Mouse (Mus musculus): Measurements from ENCODE around the gene Chrna4. TPM values are rescaled to one million over a fixed set of nuclear protein-coding genes. Genes with fewer than 3 reads are reported as not detected.

Chrna4 gene
- polyA plus RNA-seq, 1 experiment from 2014 or later: 13.0 TPM

GRCm38 (mm10) chr2:181035186-181035585, 8.2 kb downstream of the Chrna4 start:
- Histone ChIP-seq H3K27me3 (peaks cover 30% of the 10 kb centered on the region), H3K27ac (no peak overlapping the region), H3K9me3 (replicated peaks) (no peaks in the 10 kb centered on the region), H3K9ac (no peak overlapping the region), H3K4me2 (no peak overlapping the region), H3K4me1 (peaks cover 18% of the 10 kb centered on the region), H3K4me3 (no peak overlapping the region), H3K36me3 (ENCODE audit: poor library complexity, severe bottlenecking) (peaks cover 4% of the 10 kb centered on the region; the same call in 1 of the 2 replicates)
- WGBS: 92% methylated on average over 7 of the region's 7 CpGs
- ATAC-seq: no peak

DNA sequence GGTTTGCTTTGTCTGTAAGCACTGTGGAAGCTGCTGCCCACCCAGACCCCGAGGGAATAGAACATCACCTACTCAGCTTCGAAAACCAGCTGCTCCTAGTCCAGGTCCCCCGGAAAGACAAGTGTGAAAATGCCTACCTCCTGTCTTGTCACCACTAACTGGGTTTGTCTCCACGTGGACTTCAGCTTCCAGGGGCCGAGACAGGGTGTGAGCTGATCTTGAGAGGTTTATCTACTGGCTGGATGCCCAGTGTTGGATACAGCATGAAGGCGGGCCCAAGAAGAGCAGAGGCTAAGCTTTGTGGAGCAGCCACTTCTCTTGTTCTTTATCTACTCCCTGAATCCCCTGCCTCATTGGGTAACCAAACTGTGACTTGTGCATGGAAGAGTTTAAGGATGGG, 10.0 kb downstream of the Chrna4 start:
- 75% methylated on average over 6 of the region's 6 CpGs for WGBS
- H3K27ac ChIP-seq: no peak overlapping the region
- H3K9me3 ChIP-seq (replicated peaks): no peaks in the 10 kb centered on the region
- no peak overlapping the region for H3K4me2 ChIP-seq
- no peak for ATAC-seq
- H3K27me3 ChIP-seq: peaks cover 13% of the 10 kb centered on the region
- peaks cover 5% of the 10 kb centered on the region for H3K4me1 ChIP-seq
- H3K36me3 ChIP-seq (ENCODE audit: poor library complexity, severe bottlenecking): peaks cover 8% of the 10 kb centered on the region; the same call in 1 of the 2 replicates
- H3K9ac ChIP-seq: no peak overlapping the region
- H3K4me3 ChIP-seq: no peak overlapping the region

- ATAC-seq: 0 out of 2 replicates have a peak, but pooled peaks have one; percentile 10
- Histone ChIP-seq H3K36me3 (ENCODE audit: poor library complexity, severe bottlenecking) (peaks cover 12% of the 10 kb centered on the region; the same call in 1 of the 2 replicates), H3K9ac (no peak overlapping the region), H3K4me2 (no peak overlapping the region), H3K27me3 (peaks cover 4% of the 10 kb centered on the region; the same call in 1 of the 2 replicates), H3K4me3 (no peak overlapping the region), H3K4me1 (no peaks in the 10 kb centered on the region), H3K9me3 (replicated peaks) (no peaks in the 10 kb centered on the region), H3K27ac (no peak overlapping the region)
- WGBS: 53% methylated on average over 5 of the region's 5 CpGs
Measured at GRCm38 (mm10) chr2:181032407-181032806, 10.9 kb downstream of the Chrna4 start.

DNA sequence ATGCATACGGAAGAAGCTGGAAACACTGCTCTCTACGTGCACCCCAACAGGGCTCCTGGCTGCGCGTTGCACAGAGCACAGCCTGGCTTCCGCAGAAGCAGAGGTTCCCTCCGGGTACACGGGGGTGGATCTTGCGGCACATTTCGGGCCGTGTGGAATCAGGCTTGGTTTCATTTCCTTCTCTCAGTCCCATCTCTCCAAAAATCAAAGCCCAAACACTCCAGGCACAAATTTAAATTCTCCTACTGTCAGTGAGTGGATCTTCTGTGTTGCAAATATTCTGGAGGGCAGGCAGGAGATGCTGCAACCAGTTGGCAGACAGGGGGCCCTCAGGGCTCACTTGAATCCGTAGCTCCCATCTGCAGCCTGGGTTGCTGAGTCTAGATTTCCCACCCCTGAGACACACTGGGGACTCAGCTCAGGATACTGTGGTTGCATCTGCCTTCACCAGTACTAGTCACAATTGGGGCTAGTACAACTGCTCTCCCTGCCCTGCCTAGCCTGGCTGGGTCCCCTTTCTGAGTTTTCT, 11.9 kb downstream of the Chrna4 start:
- Histone ChIP-seq H3K4me1 (no peaks in the 10 kb centered on the region), H3K27ac (no peak overlapping the region), H3K4me2 (no peak overlapping the region), H3K4me3 (no peak overlapping the region), H3K36me3 (ENCODE audit: poor library complexity, severe bottlenecking) (peaks cover 12% of the 10 kb centered on the region; the same call in 1 of the 2 replicates), H3K9me3 (replicated peaks) (no peaks in the 10 kb centered on the region), H3K27me3 (no peaks in the 10 kb centered on the region), H3K9ac (no peak overlapping the region)
- ATAC-seq: no peak
- WGBS: 84% methylated on average over 11 of the region's 11 CpGs

- H3K4me3 ChIP-seq: no peak overlapping the region
- H3K27ac ChIP-seq: no peak overlapping the region
- H3K27me3 ChIP-seq: no peaks in the 10 kb centered on the region
- ATAC-seq: no peak
- H3K4me1 ChIP-seq: no peaks in the 10 kb centered on the region
- no peak overlapping the region for H3K4me2 ChIP-seq
- no peak overlapping the region for H3K9ac ChIP-seq
- WGBS: 75% methylated on average over 5 of the region's 5 CpGs
- H3K9me3 ChIP-seq (replicated peaks): no peaks in the 10 kb centered on the region
- H3K36me3 ChIP-seq (ENCODE audit: poor library complexity, severe bottlenecking): no peaks in the 10 kb centered on the region
Measured at GRCm38 (mm10) chr2:181008339-181008738, 35.0 kb downstream of the Chrna4 start.

GRCm38 (mm10) chr2:181007054-181007453, 36.3 kb downstream of the Chrna4 start:
- 70% methylated on average over 4 of the region's 4 CpGs for WGBS
- Histone ChIP-seq H3K4me3 (no peak overlapping the region), H3K9me3 (replicated peaks) (no peaks in the 10 kb centered on the region), H3K36me3 (ENCODE audit: poor library complexity, severe bottlenecking) (no peaks in the 10 kb centered on the region), H3K4me2 (no peak overlapping the region), H3K9ac (no peak overlapping the region), H3K27me3 (no peaks in the 10 kb centered on the region), H3K27ac (no peak overlapping the region), H3K4me1 (no peaks in the 10 kb centered on the region)
- no peak for ATAC-seq

DNA sequence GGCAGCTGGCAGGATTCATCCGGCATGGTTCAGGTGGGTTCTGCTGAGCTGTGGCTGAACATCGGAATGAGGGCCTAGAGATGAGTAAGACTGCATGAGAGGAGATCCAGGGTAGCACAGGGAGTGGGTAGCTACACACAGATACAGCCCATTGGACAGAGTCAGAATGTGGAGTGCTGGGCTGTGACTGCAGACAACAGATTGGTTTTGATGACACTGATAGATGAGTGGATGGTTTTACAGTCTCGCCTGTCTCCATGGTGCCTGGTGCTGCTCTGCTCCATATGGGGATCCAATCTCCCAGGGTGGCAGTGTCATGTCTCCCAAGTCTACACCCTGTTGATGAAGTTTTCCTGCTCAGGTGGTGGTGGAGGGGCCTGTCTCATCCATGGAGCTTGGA, 46.4 kb downstream of the Chrna4 start:
- Histone ChIP-seq H3K27ac (no peak overlapping the region), H3K4me3 (no peak overlapping the region), H3K9me3 (replicated peaks) (no peaks in the 10 kb centered on the region)

DNA sequence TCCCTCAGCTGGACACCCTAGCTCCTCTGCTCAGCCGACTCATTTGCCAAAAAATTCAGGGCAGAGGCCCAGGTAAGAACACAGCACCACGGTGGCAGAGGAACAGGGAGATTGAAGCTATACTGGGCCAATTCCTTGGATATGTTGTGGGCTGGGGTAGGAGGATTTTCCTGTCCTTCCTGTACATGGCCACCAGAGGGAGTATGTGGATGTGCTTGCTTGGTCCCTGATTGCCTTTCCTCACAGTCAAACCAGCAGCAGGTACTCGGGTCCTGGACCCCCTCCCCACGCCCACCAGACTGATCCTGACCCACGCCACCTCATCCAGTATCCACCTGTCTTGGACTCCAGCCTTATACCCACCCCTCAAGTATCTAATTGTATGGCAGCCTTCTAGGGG, 46.9 kb downstream of the Chrna4 start:
- H3K27me3 ChIP-seq: no peaks in the 10 kb centered on the region
- no peaks in the 10 kb centered on the region for H3K9me3 ChIP-seq (replicated peaks)
- no peaks in the 10 kb centered on the region for H3K36me3 ChIP-seq (ENCODE audit: poor library complexity, severe bottlenecking)
- WGBS: 14% methylated on average over 5 of the region's 5 CpGs
- no peaks in the 10 kb centered on the region for H3K4me1 ChIP-seq
- no peak overlapping the region for H3K4me3 ChIP-seq
- ATAC-seq: peak; percentile 77
- no peak overlapping the region for H3K9ac ChIP-seq
- H3K4me2 ChIP-seq: no peak overlapping the region
- no peak overlapping the region for H3K27ac ChIP-seq

More for the DNA sequence above, 46.4 kb downstream of the Chrna4 start:
- Histone ChIP-seq H3K27me3 (no peaks in the 10 kb centered on the region), H3K9ac (no peak overlapping the region), H3K4me2 (no peak overlapping the region), H3K4me1 (no peaks in the 10 kb centered on the region), H3K36me3 (ENCODE audit: poor library complexity, severe bottlenecking) (no peaks in the 10 kb centered on the region)
- 79% methylated on average over 3 of the region's 3 CpGs for WGBS
- peak; percentile 24; the same call in 1 of the 2 replicates for ATAC-seq

DNA sequence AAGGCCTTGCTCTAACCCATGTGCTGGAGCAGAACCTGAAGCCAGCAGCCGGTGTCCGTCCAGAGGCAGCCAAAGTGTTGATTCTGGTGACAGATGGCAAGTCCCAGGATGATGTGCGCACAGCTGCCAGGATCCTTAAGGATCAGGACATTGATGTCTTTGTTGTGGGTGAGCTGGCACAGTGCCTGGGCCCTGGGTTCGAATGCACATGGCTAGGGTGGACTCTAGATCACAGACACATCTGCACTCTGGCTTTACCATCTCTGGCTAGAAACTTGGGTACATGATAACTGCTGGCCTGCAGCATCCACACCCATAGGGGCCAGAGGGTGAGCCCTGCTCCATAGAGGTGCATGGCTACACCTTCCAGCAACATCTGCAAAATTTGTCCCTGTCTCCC, 47.9 kb downstream of the Chrna4 start:
- H3K27ac ChIP-seq: no peak overlapping the region
- H3K4me2 ChIP-seq: no peak overlapping the region
- H3K9ac ChIP-seq: no peak overlapping the region
- no peaks in the 10 kb centered on the region for H3K9me3 ChIP-seq (replicated peaks)
- ATAC-seq: no peak
- H3K36me3 ChIP-seq (ENCODE audit: poor library complexity, severe bottlenecking): no peaks in the 10 kb centered on the region
- WGBS: 86% methylated on average over 4 of the region's 4 CpGs
- no peaks in the 10 kb centered on the region for H3K27me3 ChIP-seq
- H3K4me3 ChIP-seq: no peak overlapping the region
- no peaks in the 10 kb centered on the region for H3K4me1 ChIP-seq

DNA sequence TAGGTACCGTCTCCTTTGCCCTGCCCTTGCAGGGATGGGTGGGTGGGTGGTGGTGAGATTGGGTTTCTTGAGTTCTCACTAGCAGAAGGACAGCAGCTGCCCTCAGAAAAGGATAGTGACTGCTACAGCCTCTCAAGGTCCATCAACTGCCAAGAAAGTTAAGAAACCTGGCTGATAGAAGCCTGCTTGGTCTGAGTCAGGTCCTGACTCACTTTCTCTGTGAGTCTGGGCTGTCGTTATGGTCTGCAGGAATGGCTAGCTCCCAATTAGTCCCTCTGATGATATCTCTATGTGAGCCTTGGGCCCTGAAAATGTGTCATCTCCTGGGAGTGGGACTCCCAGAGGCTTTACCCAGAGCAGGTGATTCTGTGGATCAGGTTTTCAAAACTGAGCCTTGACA, 49.0 kb downstream of the Chrna4 start:
- 85% methylated on average over 2 of the region's 2 CpGs for WGBS
- no peak for ATAC-seq
- Histone ChIP-seq H3K36me3 (ENCODE audit: poor library complexity, severe bottlenecking) (no peaks in the 10 kb centered on the region), H3K4me2 (no peak overlapping the region), H3K4me1 (no peaks in the 10 kb centered on the region), H3K9me3 (replicated peaks) (no peaks in the 10 kb centered on the region), H3K9ac (no peak overlapping the region), H3K27ac (no peak overlapping the region), H3K4me3 (no peak overlapping the region), H3K27me3 (no peaks in the 10 kb centered on the region)

DNA sequence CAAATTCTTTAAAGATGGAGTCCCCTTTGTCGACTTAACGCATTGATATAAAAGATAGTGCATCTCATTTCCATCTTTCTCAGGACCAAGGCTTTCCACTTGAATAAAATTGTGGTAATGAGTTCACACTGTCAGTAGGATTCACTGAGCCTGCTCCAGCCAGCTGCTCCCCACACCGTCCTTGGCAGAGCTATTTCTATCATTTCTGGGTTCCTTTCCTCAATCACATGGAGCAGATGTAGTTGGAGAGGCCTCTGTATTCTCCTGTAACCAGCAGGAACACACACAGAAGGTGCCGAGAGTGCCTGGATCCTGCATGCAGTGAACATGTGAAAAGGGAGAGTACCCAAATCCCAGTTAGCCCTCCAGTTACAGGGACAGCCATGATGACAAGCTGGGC, 53.0 kb downstream of the Chrna4 start:
- no peak overlapping the region for H3K9ac ChIP-seq
- H3K9me3 ChIP-seq (replicated peaks): no peaks in the 10 kb centered on the region
- H3K36me3 ChIP-seq (ENCODE audit: poor library complexity, severe bottlenecking): no peaks in the 10 kb centered on the region
- H3K27ac ChIP-seq: 0 out of 2 replicates have a peak overlapping the region, but pooled peaks have one; percentile 22
- no peaks in the 10 kb centered on the region for H3K27me3 ChIP-seq
- no peak overlapping the region for H3K4me3 ChIP-seq
- ATAC-seq: 0 out of 2 replicates have a peak, but pooled peaks have one; percentile 36
- no peak overlapping the region for H3K4me2 ChIP-seq
- 62% methylated on average over 4 of the region's 4 CpGs for WGBS
- no peaks in the 10 kb centered on the region for H3K4me1 ChIP-seq

- H3K27me3 ChIP-seq: no peaks in the 10 kb centered on the region
- no peak overlapping the region for H3K4me2 ChIP-seq
- H3K27ac ChIP-seq: no peak overlapping the region
- peaks cover 4% of the 10 kb centered on the region for H3K36me3 ChIP-seq (ENCODE audit: poor library complexity, severe bottlenecking)
- H3K9me3 ChIP-seq (replicated peaks): no peaks in the 10 kb centered on the region
- H3K9ac ChIP-seq: no peak overlapping the region
- no peak for ATAC-seq
- no peak overlapping the region for H3K4me3 ChIP-seq
- H3K4me1 ChIP-seq: no peaks in the 10 kb centered on the region
- WGBS: 86% methylated on average over 1 of the region's 1 CpGs
Measured at GRCm38 (mm10) chr2:180988948-180989347, 54.4 kb downstream of the Chrna4 start.

- no peak overlapping the region for H3K9ac ChIP-seq
- H3K27ac ChIP-seq: no peak overlapping the region
- 69% methylated on average over 3 of the region's 3 CpGs for WGBS
- no peak overlapping the region for H3K4me3 ChIP-seq
- H3K4me1 ChIP-seq: no peaks in the 10 kb centered on the region
- H3K4me2 ChIP-seq: no peak overlapping the region
- H3K36me3 ChIP-seq (ENCODE audit: poor library complexity, severe bottlenecking): peaks cover 9% of the 10 kb centered on the region
- H3K27me3 ChIP-seq: no peaks in the 10 kb centered on the region
- no peak for ATAC-seq
- no peaks in the 10 kb centered on the region for H3K9me3 ChIP-seq (replicated peaks)
Measured at GRCm38 (mm10) chr2:180988347-180988913, 54.9 kb downstream of the Chrna4 start.

Measured in forebrain, embryonic 13.5 days (tissue).